Mouse (Mus musculus): ENCODE results near the gene Anxa4. TPM values are rescaled to one million over a fixed set of nuclear protein-coding genes. Genes with fewer than 3 reads are reported as not detected.
A peak's percentile ranks its signal among the peaks of the same experiment; 100 is the strongest.

Gene Anxa4
- total and polyA plus RNA-seq, 3 experiments, result 16.7 to 78.0 (median 69.6) TPM

DNA sequence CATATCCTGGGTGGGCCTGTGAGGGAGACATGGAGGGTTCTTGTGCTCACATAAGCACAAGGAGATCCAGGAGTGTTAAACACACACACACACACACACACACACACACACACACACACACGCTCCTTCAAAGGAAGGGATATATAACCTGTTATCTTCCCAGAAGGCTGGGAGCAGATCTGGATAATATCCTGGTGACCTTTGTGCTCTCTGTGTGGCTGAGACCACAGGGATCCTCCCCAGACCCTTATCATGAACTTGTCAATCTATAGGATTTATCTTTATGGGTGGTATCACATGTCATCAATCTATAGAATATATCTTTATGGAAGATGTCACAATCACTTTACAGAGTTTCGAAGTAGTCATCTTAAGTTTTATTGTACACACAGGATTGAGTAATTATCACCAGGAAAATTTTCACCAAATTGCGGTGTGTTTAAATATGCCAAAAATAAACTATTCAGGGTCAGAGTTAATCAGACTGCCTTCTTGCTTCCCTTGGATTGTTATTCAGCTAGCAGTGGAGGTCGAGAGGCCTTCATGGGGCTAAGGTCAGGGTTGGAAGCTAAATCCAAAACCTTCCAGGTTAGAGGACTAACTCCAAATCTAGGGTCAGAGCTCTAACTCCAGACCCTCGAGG is 40.4 kb downstream of the Anxa4 start:
- no peak for DNase-seq

DNA sequence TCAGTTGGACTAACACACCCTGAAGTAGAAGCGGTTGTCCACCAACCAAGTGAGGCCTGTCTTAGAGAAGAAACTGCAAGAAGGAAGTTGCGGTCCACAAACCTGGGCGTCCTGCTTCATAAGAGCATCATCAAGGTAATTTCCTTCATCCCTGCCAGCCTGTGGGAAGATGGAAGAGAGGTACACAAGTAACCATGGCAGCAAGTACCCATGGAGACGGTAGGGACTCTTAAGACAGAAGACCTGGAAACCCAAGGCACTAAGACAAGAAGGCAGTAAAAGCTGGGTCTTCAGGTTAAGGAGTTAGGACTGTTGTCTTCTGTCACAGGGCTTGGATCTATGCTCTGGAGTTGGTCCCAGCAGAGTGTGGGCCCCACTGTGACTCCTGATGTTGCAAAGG is 42.4 kb downstream of the Anxa4 start:
- no peak for DNase-seq

DNA sequence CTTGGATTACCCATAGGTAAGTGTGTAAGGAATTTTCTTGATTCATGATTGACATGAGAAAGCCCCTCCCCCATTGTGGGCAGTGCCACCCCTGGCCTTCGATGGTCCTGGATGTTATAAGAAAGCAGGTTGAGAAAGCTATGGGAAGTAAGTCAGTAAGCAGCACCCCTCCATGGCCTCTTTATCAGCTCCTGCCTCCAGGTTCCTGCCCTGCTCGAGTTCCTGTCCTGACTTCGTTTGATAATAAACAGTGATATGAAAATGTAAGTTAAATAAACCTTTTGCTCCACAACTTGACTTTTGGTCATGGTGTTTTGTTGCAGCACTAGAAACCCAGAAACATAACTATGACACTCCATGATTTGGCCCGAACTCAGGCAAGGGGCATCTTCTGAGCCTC is 43.6 kb downstream of the Anxa4 start:
- DNase-seq, result no peak

DNA sequence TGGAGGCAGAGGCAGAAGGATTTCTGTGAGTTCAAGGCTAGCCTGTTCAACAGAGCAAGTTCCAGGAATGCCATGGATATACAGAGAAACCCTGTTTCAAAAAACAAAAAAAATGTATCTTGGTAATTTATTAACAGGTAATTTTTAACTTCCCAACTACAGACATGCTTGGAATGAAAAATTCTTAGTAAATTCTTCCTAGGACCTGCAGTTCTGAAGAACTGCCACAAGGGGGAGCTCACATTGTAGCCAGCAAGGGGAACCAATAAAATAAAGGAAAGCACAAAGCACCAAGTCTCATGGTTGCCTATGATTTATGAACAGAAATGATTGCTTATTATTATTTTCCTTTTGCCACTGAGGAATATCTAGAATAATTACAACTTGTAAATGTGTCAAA is 46.2 kb downstream of the Anxa4 start:
- DNase-seq, result peak; percentile 36

DNA sequence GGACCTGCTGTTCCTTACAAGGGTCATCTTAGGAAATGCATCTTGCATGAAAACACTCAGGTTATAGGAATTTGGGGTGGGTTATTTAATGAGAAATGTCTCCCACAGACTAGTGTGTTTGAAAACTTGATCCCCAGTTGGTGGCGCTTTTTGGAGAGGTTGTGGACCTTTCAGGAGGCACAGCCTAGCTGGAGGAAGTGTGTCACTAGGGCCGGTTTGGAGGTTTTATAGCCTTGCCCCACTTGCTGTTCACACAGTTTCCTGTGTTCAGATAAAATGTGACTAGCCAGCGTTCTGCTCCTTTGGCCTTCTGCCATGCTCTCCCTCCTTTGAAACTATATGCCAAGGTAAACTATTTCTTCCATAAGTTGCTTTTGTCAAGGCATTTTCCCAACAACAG is 52.7 kb downstream of the Anxa4 start:
- no peak for DNase-seq

DNA sequence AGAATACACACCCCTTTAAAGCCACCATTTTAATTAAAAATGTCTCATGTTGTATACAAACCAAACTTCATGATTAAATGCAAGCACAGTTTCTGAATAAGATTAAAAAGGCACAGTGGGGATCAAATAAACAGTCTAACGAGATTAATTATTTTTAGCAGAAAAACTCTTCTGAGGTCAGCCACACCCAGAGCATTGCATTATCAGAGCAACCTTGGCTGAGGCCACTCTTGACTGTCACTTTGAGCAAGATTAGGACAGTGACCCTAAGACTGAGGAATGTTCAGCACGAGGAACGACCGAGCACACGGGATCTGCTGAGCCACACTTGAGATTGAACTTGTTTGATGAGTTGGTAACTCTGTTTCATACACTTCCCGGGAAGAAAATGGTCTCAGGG is 56.6 kb downstream of the Anxa4 start:
- DNase-seq, result peak; percentile 69

DNA sequence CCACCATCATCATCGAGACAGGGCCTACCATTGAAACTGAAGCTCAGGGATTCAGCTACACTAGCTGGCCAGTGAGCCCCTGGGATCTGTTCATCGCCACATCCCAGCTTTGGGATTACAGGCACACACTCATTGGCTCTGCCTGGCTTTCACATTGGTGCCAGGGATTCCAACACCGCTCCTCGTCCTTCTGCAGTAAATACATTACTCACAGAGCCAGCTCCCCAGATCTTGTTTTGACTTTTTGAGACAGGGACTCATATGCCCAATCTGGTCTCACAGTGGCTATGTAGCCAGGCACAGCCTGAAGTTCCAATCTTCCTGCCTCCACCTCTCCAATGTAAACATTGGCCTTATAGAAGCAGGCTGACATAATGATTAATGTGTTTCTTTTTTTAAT is 57.1 kb downstream of the Anxa4 start:
- peak; percentile 47 for DNase-seq

DNA sequence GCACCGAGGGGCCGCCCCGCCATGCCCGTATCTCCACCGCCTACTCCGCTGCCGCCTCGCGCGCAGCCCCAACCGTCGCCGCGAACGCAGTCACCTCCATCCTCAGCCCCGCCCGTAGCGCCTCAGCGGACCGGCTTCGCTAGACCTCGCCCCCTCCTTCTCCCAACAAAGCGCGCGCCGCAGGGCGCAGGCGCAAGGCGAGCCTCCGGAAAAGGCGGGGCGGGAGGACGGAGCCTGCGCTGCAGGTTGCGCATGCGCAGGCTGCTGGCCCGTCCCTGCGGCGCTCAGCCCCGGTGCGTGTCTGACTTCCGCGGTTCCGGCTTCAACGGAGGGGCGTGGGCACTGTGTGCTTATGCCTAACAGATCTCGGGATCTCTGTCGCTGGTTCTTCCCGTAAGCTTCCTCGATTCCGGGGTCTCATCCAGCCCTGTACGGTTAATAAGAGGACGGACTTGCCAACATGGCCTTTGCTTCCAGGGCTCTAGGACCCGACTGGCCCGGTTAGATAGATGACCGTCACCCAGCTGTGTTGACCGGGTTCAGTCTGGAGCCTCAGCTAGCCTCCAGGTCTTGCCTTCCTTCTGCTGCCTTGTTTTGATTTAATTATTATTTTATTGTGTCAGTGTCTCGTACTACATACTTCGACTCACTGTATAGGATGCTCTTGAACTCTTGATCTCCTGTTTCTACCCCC is 60.1 kb downstream of the Anxa4 start, which contains the start of gene Gmcl1:
Gene Gmcl1, minus strand, starts transcription at position 201 of the 694 bp plus-strand sequence.
- peak; percentile 96 for DNase-seq

DNA sequence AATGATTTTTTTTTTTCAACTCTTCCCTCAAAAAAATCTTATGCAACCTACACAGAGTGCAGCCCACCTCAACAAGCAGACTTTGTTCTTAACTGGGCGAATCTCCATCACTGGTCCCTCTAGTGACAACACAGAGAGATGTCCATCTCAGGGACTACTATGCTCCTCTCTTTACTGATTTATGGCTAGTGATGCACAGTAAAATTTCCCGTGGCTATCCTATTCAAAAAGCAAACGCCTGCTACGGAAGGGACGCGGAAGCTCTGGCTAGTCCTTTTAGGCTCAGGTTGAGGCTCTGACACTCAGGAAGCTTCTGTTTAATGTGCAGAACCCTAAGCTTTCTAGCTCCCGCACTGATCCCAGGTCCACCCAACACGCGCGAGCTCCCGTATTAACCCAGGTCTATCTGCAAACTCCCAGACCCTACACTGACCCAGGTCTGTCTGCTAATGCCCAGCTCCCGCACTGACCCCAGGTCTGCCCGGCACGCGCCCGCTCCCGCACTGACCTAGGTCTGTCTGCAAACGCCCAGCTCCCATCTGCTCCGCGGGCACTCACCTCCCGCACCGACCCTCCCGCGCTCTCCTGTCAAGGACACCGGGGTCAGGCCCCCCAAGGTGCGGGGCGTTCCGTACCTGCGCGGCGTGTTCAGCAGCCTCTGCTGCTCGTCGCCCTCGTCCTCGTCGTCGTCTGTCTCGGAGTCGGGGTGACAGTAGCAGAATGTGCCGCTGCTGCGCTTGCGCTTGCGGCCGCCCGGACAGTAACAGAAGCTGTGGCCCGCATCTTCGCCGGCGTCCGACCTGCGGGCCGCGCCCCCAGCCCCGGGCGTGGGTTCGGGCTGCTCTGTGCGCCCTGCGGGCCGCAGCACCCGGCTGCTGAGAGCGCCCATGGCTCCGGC is 60.9 kb downstream of the Anxa4 start:
- no peak for DNase-seq

DNA sequence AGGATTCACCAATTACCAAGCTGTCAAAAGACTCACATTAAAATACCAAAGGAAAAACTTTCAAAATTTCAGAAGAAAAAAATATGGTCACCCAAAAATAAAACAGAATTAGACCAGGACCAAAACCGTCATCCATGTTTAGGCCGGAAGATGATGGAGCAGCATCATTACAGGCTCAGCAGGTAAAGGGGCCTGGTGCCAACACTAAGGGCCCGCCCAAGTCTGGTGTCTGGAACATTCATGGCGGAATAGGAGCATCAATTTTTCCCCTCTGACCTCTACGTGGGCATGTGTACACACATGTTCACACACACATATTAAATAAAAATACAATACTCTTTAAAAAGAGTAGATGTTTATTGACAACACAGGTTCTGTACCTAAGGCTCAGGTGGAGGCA is 64.7 kb downstream of the Anxa4 start:
- DNase-seq, result no peak

DNA sequence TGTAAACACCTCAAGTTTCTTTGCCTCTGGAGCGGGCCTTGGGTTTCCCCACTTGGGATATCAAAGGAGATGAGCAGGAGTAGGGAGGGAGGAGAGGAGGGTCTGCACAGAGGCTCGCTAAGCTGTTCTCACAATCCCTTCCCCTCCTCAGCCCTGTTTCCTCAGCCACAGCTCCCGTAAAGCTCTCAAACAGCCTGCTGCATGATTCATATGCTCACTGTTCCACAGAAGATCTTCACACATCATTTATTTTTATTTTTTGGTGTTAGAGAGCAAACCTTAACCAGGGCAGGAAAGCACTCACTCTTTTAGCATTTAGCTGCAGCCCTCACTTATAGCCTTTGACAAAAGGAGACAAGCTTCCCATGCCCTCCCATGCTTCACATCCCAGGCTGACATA is 71.4 kb downstream of the Anxa4 start:
- no peak for DNase-seq

DNA sequence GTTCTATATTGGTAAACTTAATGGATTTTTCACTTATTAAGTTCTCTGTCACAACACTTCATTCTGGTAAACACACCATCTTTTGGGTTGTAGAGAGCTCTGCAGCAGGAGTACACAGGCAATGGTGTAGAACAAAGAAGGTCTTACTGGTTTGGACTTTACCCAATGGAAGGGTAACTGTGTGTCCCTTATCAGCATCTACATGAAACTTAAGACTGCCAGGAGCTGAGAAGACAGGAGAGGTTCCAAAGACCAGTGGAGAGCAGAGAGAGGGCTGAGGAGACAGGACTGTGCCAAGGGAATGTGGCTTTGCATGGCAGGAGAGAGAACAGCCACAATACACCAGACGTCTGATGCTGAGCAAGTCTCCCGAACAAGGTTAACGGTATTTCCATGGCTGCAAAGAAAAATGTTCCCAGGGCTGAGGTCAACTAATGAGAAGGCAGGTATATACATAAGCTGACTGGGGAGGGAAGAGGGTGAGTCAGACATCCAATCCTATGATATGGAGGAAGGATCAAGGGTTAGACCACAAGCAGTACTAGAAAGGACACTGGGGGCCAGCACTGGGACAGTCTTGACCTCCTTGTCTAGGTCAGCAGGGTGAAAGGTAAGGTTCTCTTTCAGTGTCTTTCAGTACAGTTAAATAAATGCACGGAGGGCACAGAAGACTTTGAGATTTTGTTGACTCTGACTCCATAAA is 85.2 kb downstream of the Anxa4 start:
- DNase-seq, result no peak

DNA sequence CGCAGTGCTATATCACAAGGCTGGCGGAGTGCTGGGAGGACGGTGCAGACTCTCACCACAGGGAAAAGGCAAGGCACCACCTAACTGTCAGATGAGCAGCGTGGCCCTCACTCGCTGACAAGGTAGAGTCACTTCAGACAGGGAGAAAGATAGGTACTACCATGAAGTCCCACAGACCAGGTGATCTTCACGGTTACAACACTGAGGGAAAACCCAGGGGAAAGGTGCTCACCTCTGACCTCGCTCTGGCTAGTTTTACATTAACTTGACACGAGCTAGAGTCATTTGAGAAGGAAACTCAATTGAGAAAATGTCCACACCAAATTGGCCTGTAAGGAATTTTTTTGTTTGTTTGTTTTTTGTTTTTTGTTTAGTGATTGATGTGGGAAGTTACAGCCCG is 90.8 kb downstream of the Anxa4 start:
- DNase-seq, result no peak

DNA sequence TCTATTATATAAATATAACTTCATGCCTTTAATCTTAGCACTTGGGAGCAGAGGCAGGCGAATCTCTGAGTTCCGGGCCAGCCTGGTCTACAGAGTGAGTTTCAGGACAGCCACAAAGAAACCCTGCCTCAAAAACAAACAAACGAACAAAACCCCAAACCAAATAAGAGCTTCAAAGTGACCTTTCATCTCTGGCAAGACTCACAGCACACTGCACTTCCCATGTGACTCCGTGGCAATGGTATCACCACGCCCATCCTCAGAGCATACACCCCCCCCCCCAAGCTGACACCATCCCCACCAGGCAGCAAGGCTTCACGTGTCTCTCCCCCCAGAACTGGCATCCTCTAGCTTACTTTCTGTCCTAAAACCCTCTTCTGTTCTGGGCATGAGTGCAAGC is 95.5 kb downstream of the Anxa4 start:
- no peak for DNase-seq

DNA sequence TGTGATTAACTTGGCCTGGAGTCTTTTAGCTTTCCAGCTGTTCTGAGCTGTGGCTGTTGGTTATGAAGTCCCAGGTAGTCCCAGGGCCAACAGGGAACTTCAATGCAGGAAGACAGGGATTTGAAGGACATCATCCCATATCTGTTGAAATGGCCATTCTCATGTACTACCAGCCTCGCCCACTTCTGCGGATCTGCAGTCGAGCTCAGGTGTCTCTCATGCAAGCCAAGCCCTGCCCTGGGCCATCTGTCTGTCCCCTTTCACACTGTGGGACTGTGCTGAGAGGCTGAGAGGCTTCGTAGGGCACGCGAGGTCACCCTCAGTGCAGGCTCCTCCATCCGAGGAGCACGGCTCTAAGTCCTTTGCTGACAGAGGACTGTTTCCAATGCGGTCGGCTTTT is 97.2 kb downstream of the Anxa4 start:
- no peak for DNase-seq

DNA sequence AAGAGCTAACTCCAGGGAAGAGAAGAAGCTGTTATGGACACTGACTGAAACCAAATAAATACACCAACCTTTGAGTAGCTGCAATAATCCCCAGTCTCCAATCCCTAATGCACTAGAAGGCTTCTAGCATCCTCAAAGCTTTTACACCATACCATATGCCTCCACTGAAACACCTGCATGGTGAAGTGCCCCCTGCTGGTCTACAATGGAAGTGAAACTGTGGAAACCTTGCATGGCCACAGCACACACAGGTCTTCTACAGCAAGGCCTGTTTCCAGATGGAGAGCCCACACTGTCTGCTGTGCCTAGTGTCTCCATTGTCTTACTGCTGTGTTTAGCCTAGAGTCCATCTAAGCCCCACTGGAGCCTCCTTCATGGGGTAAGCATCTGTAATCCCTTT is 98.9 kb downstream of the Anxa4 start:
- peak; percentile 54 for DNase-seq

DNA sequence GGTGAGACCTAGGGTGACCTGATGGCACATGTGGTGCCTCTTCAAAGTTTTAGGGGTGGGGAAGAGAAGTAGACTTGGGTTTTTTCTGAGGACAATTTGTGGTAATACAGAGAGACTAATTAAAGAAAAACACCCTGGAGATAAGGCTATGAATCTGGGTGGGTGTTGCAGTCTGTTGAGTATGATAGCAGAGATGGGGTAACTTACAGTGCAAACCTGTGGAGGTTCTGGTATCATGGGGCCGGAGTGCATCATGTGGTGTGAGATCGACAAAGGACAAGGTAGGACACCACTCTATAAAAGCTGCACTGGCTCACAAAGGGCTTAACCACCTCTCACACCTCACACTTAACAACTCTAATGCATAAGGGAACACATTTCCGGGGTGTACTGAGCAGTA is 103.7 kb downstream of the Anxa4 start:
- DNase-seq, result no peak

DNA sequence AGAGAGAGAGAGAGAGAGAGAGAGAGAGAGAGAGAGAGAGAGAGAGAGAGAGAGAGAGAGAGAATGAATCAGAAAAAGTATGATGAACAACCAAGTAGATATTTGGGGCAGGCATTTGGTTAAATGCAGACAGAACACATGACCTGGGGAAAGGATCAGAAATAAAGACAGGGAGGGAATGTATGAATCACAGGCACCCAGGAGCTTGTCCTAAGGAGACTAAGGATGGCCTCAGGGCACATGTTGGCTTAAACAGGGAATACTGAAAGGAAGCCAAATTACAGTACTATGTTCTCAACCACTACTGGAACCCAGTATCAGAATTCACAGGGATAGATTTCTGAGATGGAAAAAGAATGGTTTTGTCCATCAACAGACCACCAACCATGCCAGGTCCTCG is 106.4 kb downstream of the Anxa4 start:
- DNase-seq, result no peak
